Mouse (Mus musculus) c-Kit-positive CD71-positive TER-119-negative erythroid progenitor cells, embryonic 14.5 days (primary cell): Measurements from ENCODE around the gene Arhgef39.
A peak's percentile ranks its signal among the peaks of the same experiment; 100 is the strongest.

Source experiments
- DNase-seq: peaks from one replicate; pipeline ENCODE4 v3.0.0-alpha.2; 2013; ENCODE audit warnings: low read depth

Gene Arhgef39

DNA sequence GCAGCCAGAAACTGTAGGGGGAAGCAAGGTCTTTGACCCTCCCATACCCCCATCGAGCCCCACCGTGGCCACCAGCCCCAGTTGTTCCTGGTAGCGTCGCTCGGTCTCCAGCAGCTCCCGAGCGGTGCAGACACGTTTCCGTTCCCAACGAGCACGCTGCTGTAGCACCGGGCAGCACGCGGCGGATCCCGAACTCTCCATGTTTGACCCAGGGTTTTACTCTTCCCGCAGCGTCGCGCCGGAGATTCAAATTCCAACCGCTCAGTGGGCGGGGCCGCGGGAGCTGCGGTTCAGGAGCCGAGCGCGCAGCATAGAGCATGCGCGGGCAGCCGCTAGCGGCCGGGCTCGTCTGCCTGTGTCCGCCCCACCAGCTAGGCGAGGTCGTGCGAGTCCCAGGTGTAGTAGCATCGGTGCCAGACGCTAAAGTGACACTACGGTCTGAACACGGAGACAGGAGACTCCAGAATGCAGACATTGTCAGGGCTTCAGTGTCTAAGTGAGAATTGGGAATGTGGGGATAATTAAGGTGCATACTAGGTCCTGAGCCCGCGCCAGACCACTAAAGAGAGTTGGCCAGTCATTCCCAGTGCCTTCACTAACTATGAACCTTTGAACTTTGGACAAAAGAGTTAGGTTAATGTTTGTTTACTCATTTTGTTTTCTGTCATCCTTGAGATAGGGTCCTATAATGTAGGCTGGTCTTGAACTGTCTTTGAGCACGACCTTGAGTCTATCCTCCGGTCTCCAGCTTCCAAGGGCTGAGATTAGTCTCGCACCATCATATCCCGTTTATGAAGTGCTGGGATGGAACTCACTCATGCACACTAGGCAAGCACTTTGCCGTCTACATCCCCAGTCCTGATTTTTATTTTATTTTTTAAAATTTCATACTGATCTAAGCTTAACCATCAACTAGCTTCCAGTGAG is at the start of gene Arhgef39:
TSS of gene Arhgef39 (minus strand) at position 289 of the 927 bp plus-strand sequence.
- DNase-seq: peak; percentile 82

GRCm38 (mm10) chr4:43549055-43549454 is 49.6 kb upstream of the Arhgef39 start:
- DNase-seq: no peak

DNA sequence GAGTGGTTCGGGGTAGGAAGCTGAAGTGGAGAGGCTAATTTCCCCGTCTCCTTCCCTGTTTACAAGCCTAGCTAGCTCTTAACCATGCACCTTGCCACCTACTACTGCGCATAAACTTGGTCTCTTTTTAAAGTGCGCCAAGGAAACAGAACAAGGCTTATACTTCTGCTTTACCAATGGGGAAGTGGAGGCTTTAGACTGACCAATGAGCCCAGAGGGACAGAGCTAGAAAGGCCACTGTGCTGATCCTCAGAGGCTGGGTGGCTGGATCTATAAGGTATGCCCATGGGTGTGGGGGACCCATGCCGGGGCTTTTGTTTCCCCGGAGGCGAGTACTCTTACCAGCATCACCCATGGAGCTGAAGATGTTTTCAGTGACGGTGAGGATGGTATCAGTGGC is 47.7 kb upstream of the Arhgef39 start:
- no peak for DNase-seq

GRCm38 (mm10) chr4:43546375-43547047 is 47.0 kb upstream of the Arhgef39 start:
- DNase-seq: no peak

DNA sequence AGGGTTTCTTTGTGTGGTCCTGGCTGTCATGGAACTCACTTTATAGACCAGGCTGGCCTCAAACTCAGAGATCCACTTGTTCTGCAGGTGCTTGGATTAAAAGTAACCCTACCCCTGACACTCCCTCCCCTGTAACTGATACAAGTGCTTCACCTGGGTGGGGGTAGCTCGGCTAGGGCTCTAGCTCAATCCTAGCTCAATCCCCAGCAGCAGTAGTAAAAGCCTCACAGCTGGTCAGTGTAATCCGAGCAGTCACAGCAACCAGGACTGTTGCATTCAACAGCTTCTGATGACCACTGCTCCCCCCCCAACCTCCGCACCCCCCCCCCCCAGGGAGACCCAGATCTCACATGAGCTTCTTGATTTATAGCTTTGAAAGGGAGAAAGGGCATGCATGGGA is 42.5 kb upstream of the Arhgef39 start:
- no peak for DNase-seq

DNA sequence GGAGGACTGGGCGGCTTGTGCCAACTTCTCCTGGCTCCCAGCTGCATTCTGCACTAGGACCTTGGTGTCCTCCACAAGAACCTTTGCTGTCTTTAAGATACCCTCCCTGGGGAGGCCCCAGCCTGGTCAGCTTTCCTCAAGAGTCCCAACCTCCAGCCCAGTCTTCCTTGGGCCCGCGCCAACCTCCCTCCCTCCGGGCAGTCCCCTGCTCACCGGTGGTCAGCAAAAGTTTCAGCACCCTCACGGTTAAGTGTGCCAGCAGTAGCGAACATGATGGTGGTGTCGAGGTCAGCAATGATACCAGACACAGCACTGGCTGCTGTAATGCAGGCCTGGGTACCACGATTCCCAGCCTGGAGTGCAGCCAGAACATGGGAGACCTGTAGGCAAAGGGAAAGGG is 36.5 kb upstream of the Arhgef39 start:
- no peak for DNase-seq

- no peak for DNase-seq
Measured at GRCm38 (mm10) chr4:43535628-43536027, 36.1 kb upstream of the Arhgef39 start.

- DNase-seq: no peak
Measured at GRCm38 (mm10) chr4:43533270-43533669, 33.8 kb upstream of the Arhgef39 start.

- peak; percentile 85 for DNase-seq
Measured at GRCm38 (mm10) chr4:43530581-43530980, 31.1 kb upstream of the Arhgef39 start.

- DNase-seq: no peak
Measured at GRCm38 (mm10) chr4:43530081-43530501, 30.6 kb upstream of the Arhgef39 start.

- DNase-seq: no peak
Measured at GRCm38 (mm10) chr4:43528487-43528886, 29.0 kb upstream of the Arhgef39 start.

GRCm38 (mm10) chr4:43527880-43528279 is 28.4 kb upstream of the Arhgef39 start:
- DNase-seq: no peak

DNA sequence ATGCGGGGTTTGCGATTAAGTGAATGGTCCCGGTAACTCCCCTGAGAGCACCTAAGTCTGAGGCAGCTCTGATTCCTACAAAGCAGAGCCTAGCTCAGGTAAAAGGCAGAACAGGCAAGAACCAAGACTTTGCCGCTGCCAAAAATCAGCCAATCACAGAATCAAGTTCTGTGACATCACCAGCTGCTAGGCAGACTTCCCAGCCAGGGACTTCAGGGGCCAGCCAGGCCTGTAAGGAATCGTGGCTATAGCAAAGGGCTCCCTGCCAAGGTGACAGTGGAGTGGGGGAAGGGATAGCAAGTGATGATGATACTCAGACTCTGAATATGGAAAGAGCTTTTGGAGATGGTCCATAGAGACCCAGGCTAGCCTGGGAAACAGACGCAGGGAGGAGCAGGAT is 20.5 kb upstream of the Arhgef39 start:
- DNase-seq: peak; percentile 75

- DNase-seq: no peak
Measured at GRCm38 (mm10) chr4:43519551-43519950, 20.1 kb upstream of the Arhgef39 start.

DNA sequence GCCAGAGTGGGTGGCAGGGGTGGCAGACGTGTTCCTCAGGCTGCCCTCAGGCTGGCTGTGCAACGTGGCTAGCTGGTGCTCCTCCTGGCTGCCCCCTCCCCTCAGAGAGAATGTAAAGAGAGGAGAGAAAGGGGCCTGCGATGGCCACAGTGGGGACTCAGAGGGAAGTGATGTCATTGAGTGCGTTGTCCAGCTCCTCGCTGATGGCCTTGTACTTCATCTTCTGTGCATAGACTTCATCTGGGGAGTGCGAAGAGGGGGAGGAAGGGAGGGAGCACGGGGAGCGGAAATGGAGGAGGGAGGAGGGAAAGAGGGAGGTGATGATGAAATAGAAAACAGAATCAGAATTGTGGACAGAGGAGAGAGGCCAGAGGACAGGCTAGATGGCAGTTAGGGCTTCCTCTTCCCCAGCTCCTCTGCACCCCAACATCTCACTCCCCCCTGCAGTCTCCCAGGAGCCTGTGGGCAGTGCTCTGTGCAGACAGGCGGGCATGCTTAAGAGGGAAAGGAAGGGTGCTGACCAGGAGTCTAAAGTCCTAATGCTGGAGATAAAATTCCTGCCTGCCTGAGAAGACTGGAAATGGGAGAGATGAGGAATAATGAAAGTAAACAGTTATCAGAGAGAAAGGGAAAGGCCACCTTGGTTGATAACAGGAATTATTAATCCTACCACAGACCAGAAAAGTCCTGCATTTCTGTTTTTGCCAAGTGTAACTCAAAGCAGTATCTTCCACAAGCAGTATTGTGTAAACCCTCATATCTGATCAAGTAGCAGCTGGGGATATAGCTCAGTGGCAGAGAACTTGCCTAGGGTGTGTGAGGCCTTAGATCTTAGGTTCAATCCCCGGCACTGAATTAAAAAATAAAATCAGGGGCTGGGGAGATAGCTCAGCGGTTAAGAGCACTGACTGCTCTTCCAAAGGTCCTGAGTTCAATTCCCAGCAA is 16.5 kb upstream of the Arhgef39 start:
- DNase-seq: no peak

- DNase-seq: no peak
Measured at GRCm38 (mm10) chr4:43513791-43514190, 14.3 kb upstream of the Arhgef39 start.

GRCm38 (mm10) chr4:43513300-43513699 is 13.8 kb upstream of the Arhgef39 start:
- no peak for DNase-seq

DNA sequence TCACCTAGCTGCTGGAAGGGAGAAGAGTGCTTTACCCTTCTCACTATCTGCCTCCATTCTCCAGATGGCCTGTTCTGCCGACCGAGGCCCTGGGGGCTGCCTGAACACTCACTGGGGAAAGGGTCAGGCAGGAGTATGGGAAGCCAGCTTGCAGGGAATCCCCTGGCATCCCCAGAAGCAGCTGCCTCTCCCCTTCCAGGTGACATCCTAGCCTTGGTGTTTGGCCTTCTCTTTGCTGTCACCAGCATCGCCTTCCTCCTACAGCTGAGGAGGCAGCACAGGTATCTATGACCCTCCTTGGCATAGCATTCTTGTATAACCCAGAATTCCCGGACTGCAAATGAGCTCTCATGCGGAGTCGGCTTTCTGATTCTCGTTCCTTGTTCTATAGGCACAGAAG is 13.2 kb upstream of the Arhgef39 start:
- DNase-seq: no peak

GRCm38 (mm10) chr4:43511675-43512454 is 12.4 kb upstream of the Arhgef39 start:
- no peak for DNase-seq

DNA sequence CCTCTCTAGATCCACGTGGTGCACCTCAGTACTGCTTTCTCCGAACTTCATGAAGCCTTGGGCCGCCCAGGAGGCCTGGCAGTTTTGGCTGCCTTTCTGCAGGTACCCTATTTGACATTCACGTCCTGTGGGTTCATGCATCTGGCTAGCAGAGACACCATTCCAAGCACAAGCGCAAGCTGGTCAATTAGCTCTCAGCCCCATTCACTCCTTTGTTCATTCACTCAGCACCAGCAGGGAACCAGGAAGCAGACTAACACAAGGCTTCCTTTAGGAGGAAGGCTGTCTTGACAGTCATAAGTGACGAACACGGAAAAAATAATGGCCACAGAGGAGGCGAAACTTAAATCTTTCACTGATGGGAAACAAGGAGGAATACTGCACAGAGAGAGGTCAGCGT is 9.6 kb upstream of the Arhgef39 start:
- no peak for DNase-seq

DNA sequence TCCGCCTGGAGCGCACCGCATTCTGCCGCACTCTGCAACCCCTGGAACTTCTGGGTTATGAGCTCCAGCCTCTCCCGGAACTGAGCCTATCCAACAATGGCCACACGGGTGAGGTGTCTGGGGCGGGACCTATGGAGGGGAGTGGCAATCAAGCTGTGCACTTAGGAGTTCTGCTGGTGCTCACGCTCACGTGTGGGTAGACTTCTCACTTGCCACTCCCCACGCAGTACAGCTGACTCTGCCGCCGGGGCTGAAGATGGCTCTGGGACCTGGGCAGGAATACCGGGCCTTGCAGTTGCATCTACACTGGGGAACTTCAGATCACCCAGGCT is 9.1 kb upstream of the Arhgef39 start:
- DNase-seq: peak; percentile 62
